Mouse (Mus musculus): Measurements from ENCODE around the gene Dffa. TPM values are rescaled to one million over a fixed set of nuclear protein-coding genes. Genes with fewer than 3 reads are reported as not detected.

The Dffa gene
- polyA plus RNA-seq (2017; shearing (Covaris generic)) = 10 to 100 TPM; 26.0 to 32.4 TPM

GRCm38 (mm10) chr4:149103875-149104561 is at the start of gene Dffa:
Gene Dffa (plus strand): TSS chr4:149104146.
- peak; percentile 92 for ATAC-seq

- ATAC-seq = no peak
These were observed 48.1 kb upstream of the Dffa start for GRCm38 (mm10) chr4:149055847-149056246.

GRCm38 (mm10) chr4:149056957-149057356 is 47.0 kb upstream of the Dffa start:
- no peak for ATAC-seq

GRCm38 (mm10) chr4:149057470-149057869 is 46.5 kb upstream of the Dffa start:
- no peak for ATAC-seq

- ATAC-seq = no peak
These were observed 45.6 kb upstream of the Dffa start for GRCm38 (mm10) chr4:149058298-149058697.

- no peak for ATAC-seq
These were observed 44.2 kb upstream of the Dffa start for GRCm38 (mm10) chr4:149059713-149060112.

GRCm38 (mm10) chr4:149060621-149061431 is 43.1 kb upstream of the Dffa start:
- ATAC-seq = no peak

GRCm38 (mm10) chr4:149061432-149061718 is 42.6 kb upstream of the Dffa start:
- ATAC-seq = no peak

GRCm38 (mm10) chr4:149062406-149063318 is 41.3 kb upstream of the Dffa start:
- ATAC-seq = no peak

- no peak for ATAC-seq
These were observed 39.7 kb upstream of the Dffa start for GRCm38 (mm10) chr4:149064061-149064854.

- no peak for ATAC-seq
These were observed 37.0 kb upstream of the Dffa start for GRCm38 (mm10) chr4:149066672-149067551.

GRCm38 (mm10) chr4:149075073-149075472 is 28.9 kb upstream of the Dffa start:
- ATAC-seq = no peak

GRCm38 (mm10) chr4:149075871-149076575 is 27.9 kb upstream of the Dffa start:
- ATAC-seq = peak; percentile 93

GRCm38 (mm10) chr4:149078261-149078660 is 25.7 kb upstream of the Dffa start:
- no peak for ATAC-seq

- no peak for ATAC-seq
These were observed 24.3 kb upstream of the Dffa start for GRCm38 (mm10) chr4:149079629-149080028.

- ATAC-seq = no peak
These were observed 23.8 kb upstream of the Dffa start for GRCm38 (mm10) chr4:149080111-149080510.

- ATAC-seq = no peak
These were observed 22.4 kb upstream of the Dffa start for GRCm38 (mm10) chr4:149081528-149081927.

- ATAC-seq = no peak
These were observed 18.6 kb upstream of the Dffa start for GRCm38 (mm10) chr4:149085381-149085780.

- ATAC-seq = no peak
These were observed 12.6 kb upstream of the Dffa start for GRCm38 (mm10) chr4:149091364-149091763.

- ATAC-seq = no peak
These were observed 6.0 kb upstream of the Dffa start for GRCm38 (mm10) chr4:149097956-149098355.

GRCm38 (mm10) chr4:149098571-149098970 is 5.4 kb upstream of the Dffa start:
- ATAC-seq = no peak
